Mouse (Mus musculus): ENCODE results near the gene Caskin2. TPM values are rescaled to one million over a fixed set of nuclear protein-coding genes. Genes with fewer than 3 reads are reported as not detected.
A peak's percentile ranks its signal among the peaks of the same experiment; 100 is the strongest.
"Not testable (repeated sequence)": the region's sequence is repeated elsewhere in the genome, so short reads cannot be mapped to it uniquely, and the experiment has no call there.

Gene Caskin2
- total RNA-seq, 4 experiments from 2014 or later = 40.3 to 48.2 (median 44.7) TPM

GRCm38 (mm10) chr11:115765103-115765606 lies 48.3 kb downstream of the Caskin2 start, which contains the start of gene Tmem94:
Gene Tmem94, plus strand, starts transcription at chr11:115765433.
- DNase-seq (ENCODE audit: low spot score) = peak; percentile 99

- no peak for DNase-seq (ENCODE audit: low spot score)
Observed at GRCm38 (mm10) chr11:115764698-115765097, 48.7 kb downstream of the Caskin2 start.

GRCm38 (mm10) chr11:115762176-115762575 lies 51.3 kb downstream of the Caskin2 start:
- DNase-seq (ENCODE audit: low spot score) = not testable (repeated sequence)

GRCm38 (mm10) chr11:115753485-115753884 lies 60.0 kb downstream of the Caskin2 start:
- DNase-seq (ENCODE audit: low spot score) = no peak

- no peak for DNase-seq (ENCODE audit: low spot score)
Observed at GRCm38 (mm10) chr11:115752653-115753052, 60.8 kb downstream of the Caskin2 start.

- no peak for DNase-seq (ENCODE audit: low spot score)
Observed at GRCm38 (mm10) chr11:115751725-115752124, 61.7 kb downstream of the Caskin2 start.

- DNase-seq (ENCODE audit: low spot score) = no peak
Observed at GRCm38 (mm10) chr11:115749834-115750233, 63.6 kb downstream of the Caskin2 start.

Small RNA genes lying within 50 kb of the gene (microRNA-seq; reads per million reads assigned to microRNA genes)
- gene Mir5621 = 0.84 reads per million

Other genes starting within 250 kb of the Caskin2 start
- 10 to 100 TPM; 15.7 to 24.4 (median 19.2) TPM for gene Nup85, start 249.2 kb downstream of the Caskin2 start, total RNA-seq (2022)
- 100 to 1,000 TPM in 1 of 4 experiments, 10 to 100 TPM in 3; 80.5 to 101 (median 85.0) TPM for gene Mrps7, start 209.7 kb downstream of the Caskin2 start, total RNA-seq (2022)
- 10 to 100 TPM; 13.0 to 19.0 (median 15.8) TPM for gene Gga3, start 209.6 kb downstream of the Caskin2 start, total RNA-seq (2022)
- 10 to 100 TPM; 40.8 to 52.0 (median 45.0) TPM for gene Mif4gd, start 200.7 kb downstream of the Caskin2 start, total RNA-seq (2022)
- gene Slc25a19, start 185.3 kb downstream of the Caskin2 start, total RNA-seq (2022) = 10 to 100 TPM; 31.4 to 40.9 (median 34.9) TPM
- 100 to 1,000 TPM in 3 of 4 experiments, 10 to 100 TPM in 1; 93.7 to 126 (median 111) TPM for gene Grb2, start 105.0 kb downstream of the Caskin2 start, total RNA-seq (2022)
- 100 to 1,000 TPM in 2 of 4 experiments, 10 to 100 TPM in 2; 96.2 to 103 (median 100) TPM for gene Tmem94, start 48.2 kb downstream of the Caskin2 start, total RNA-seq (2022)
- 1 to 10 TPM; 6.9 to 8.8 (median 7.5) TPM for gene Tsen54, start 1.1 kb upstream of the Caskin2 start, total RNA-seq (2022)
- 10 to 100 TPM; 15.7 to 31.8 (median 20.3) TPM for gene Llgl2, start 10.4 kb upstream of the Caskin2 start, total RNA-seq (2022)
- under 1 TPM in 1 of 4 experiments, not detected in 3; 0.06 TPM for gene Myo15b, start 44.8 kb upstream of the Caskin2 start, total RNA-seq (2022)
- 10 to 100 TPM; 11.0 to 28.2 (median 14.6) TPM for gene Smim5, start 86.3 kb upstream of the Caskin2 start, total RNA-seq (2022)
- not detected for gene Smim6, start 98.4 kb upstream of the Caskin2 start, total RNA-seq (2022)
- 10 to 100 TPM; 14.7 to 21.3 (median 16.2) TPM for gene Sap30bp, start 119.6 kb upstream of the Caskin2 start, total RNA-seq (2022)
- 10 to 100 TPM in 1 of 4 experiments, 1 to 10 TPM in 3; 6.8 to 14.7 (median 8.2) TPM for gene Recql5, start 119.8 kb upstream of the Caskin2 start, total RNA-seq (2022)
- 1 to 10 TPM; 2.3 to 3.1 (median 3.0) TPM for gene Itgb4, start 161.1 kb upstream of the Caskin2 start, total RNA-seq (2022)
- 10 to 100 TPM; 12.5 to 16.0 (median 15.0) TPM for gene Galk1, start 199.1 kb upstream of the Caskin2 start, total RNA-seq (2022)
- 100 to 1,000 TPM in 3 of 4 experiments, 10 to 100 TPM in 1; 92.7 to 141 (median 123) TPM for gene H3f3b, start 214.3 kb upstream of the Caskin2 start, total RNA-seq (2022)
- 1 to 10 TPM; 7.2 to 9.4 (median 7.8) TPM for gene Unk, start 216.7 kb upstream of the Caskin2 start, total RNA-seq (2022)